Mouse (Mus musculus) spleen, adult 2 months (tissue): ENCODE results near the gene Rit1. TPM values are rescaled to one million over a fixed set of nuclear protein-coding genes. Genes with fewer than 3 reads are reported as not detected.
A peak's percentile ranks its signal among the peaks of the same experiment; 100 is the strongest.

ENCODE experiments used
- DNase-seq, 2 experiments: peaks; one replicate each; pipeline versions ENCODE4 v3.0.0 to v3.0.0-alpha.2; 2012 to 2021; ENCODE audit warnings: low spot score in 2 of 2, low read depth in 1 of 2
- H3K27ac ChIP-seq: fragments of 200-500 bp; 2 replicates; pipeline ENCODE4 v1.5.1; 2012; ENCODE audit warnings: low read length, inconsistent platforms; ENCODE audit not compliant: insufficient read depth
- H3K27me3 ChIP-seq: fragments of 200-500 bp; 2 replicates; pipeline ENCODE4 v1.6.1; 2012; ENCODE audit warnings: mild to moderate bottlenecking, moderate library complexity, low read length, inconsistent platforms; ENCODE audit not compliant: control insufficient read depth, insufficient read depth
- H3K36me3 ChIP-seq: fragments of 200-500 bp; 2 replicates; pipeline ENCODE4 v1.6.1; 2012; ENCODE audit warnings: mild to moderate bottlenecking, low read length, inconsistent platforms; ENCODE audit not compliant: control insufficient read depth, insufficient read depth
- H3K4me1 ChIP-seq: fragments of 200-500 bp; 2 replicates; pipeline ENCODE4 v1.6.1; 2011; ENCODE audit warnings: inconsistent platforms; ENCODE audit not compliant: control insufficient read depth, insufficient read depth, insufficient read length
- H3K4me3 ChIP-seq: fragments of 200-500 bp; 2 replicates; pipeline ENCODE4 v1.5.1; 2011; ENCODE audit warnings: mild to moderate bottlenecking, inconsistent platforms; ENCODE audit not compliant: insufficient read depth, insufficient read length; ENCODE audit errors: extremely low read depth
- CTCF ChIP-seq: fragments of 200-500 bp; IDR thresholded peaks from 2 replicates; pipeline ENCODE4 v1.5.1; 2011; ENCODE audit warnings: mild to moderate bottlenecking, inconsistent platforms; ENCODE audit not compliant: insufficient read depth, insufficient read length, insufficient replicate concordance; ENCODE audit errors: extremely low read depth
- POLR2A ChIP-seq: fragments of 200-500 bp; IDR thresholded peaks from 2 replicates; pipeline ENCODE4 v1.6.1; 2011; ENCODE audit warnings: low read depth, low read length, inconsistent platforms
- WGBS: fragments of 180-500 bp; shearing (Covaris S2); methylation state at CpG from one replicate; pipeline ENCODE4 v1.1.7; 2018; 5-methylcytosine and 5-hydroxymethylcytosine counted together
- polyA plus RNA-seq: library from polyadenylated mRNA; depleted of rRNA; stranded (reverse); fragments of >200 nt; gene quantifications from 2 replicates; pipeline ENCODE4 v1.2.3, GENCODE M21; 2012

Gene Rit1
- polyA plus RNA-seq, 1 experiment: 32.9 TPM

DNA sequence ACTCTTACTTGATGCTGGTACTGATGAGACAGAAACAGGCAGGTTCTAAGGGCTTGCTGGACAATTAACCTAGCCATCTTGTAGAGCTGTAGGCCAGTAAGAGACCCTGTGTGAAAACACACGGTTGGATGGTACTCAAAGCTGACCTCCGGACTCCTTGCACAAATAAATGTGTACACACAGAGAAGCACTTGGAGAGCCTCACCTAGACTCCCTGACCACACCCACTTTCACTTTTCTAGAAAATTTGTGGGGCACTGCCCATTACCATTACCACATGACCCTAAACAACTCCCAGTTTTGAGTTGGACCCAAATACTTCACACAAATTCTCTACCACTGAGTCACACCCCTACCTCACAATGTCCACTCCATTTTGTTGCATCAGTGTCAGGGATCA, 19.9 kb downstream of the Rit1 start:
- Histone ChIP-seq H3K27me3 (no peaks in the 10 kb centered on the region), H3K4me3 (no peak overlapping the region), H3K27ac (no peak overlapping the region), H3K4me1 (no peaks in the 10 kb centered on the region), H3K36me3 (no peaks in the 10 kb centered on the region)
- WGBS: 86% methylated on average over 2 of the region's 2 CpGs
- TF ChIP-seq CTCF: no peak
- no peak for TF ChIP-seq POLR2A
- no peak for DNase-seq

DNA sequence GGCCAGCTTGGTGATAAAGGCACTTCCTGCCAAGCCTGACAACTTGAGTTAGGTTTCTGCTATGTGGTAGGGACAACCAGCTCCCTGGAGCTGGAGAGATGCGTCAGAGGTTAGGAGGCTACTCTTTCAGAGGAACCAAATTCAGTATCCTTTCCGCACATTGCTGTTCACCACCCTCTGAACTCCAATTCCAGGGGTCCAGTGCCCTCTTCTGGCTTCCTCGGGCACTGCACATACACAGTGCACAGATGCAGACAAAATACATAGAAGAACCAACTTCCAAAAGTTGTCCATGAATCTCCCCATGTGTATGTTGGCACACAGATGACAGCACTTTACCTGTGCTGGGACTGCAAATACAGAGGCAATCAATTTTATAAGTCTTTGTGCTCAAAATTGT, 22.0 kb downstream of the Rit1 start:
- H3K36me3 ChIP-seq: no peaks in the 10 kb centered on the region
- H3K4me1 ChIP-seq: no peaks in the 10 kb centered on the region
- 23% methylated on average over 3 of the region's 3 CpGs for WGBS
- TF ChIP-seq POLR2A: no peak
- TF ChIP-seq CTCF: peak; percentile 72; the same call in 1 of the 2 replicates
- peak; percentile 14 to 59 for DNase-seq
- H3K4me3 ChIP-seq: no peak overlapping the region
- H3K27ac ChIP-seq: no peak overlapping the region
- no peaks in the 10 kb centered on the region for H3K27me3 ChIP-seq

DNA sequence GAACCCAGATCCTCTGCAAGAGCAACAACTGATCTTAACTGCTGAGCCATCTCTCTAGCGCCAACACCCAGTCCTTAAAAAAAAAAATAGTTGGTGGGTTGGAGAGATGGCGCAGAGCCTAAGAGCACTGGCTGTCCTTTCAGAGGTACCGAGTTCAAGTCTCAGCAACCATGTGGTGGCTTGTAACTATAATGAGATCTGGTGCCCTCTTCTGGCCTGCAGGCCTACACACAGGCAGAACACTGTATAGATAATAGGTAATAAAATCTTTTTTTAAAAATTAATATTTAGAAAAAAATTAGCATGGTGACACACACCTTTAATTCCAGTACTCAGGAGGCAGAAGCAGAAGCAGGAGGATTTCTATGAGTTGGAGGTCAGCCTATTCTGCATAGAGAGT, 23.5 kb downstream of the Rit1 start:
- H3K27me3 ChIP-seq: no peaks in the 10 kb centered on the region
- 84% methylated on average over 3 of the region's 3 CpGs for WGBS
- H3K36me3 ChIP-seq: no peaks in the 10 kb centered on the region
- no peak overlapping the region for H3K4me3 ChIP-seq
- no peak for DNase-seq
- no peak for TF ChIP-seq POLR2A
- no peak for TF ChIP-seq CTCF
- H3K27ac ChIP-seq: no peak overlapping the region
- no peaks in the 10 kb centered on the region for H3K4me1 ChIP-seq

DNA sequence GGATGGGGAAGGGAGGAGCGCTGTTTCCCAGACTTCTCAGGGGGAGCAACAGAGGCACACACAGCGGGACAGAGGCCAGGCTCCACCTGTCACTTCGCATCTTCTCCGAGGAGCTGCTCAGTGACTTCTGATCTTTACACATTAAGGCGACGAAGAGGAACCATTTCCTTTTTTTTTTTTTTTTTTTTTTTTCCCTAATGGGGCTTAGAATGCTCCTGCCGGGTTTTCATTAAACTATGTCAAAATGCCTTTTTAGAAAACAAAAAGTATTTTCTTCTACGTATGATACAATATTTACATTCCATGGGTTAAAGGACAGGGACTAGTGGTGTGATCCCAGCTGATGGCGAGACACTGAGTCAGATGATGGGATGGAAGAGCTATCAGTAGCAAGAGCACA, 28.9 kb downstream of the Rit1 start:
- H3K4me3 ChIP-seq: no peak overlapping the region
- H3K27me3 ChIP-seq: no peaks in the 10 kb centered on the region
- DNase-seq: no peak
- WGBS: 63% methylated on average over 9 of the region's 9 CpGs
- no peaks in the 10 kb centered on the region for H3K36me3 ChIP-seq
- TF ChIP-seq POLR2A (no peak), CTCF (no peak)
- H3K27ac ChIP-seq: no peak overlapping the region
- H3K4me1 ChIP-seq: no peaks in the 10 kb centered on the region

DNA sequence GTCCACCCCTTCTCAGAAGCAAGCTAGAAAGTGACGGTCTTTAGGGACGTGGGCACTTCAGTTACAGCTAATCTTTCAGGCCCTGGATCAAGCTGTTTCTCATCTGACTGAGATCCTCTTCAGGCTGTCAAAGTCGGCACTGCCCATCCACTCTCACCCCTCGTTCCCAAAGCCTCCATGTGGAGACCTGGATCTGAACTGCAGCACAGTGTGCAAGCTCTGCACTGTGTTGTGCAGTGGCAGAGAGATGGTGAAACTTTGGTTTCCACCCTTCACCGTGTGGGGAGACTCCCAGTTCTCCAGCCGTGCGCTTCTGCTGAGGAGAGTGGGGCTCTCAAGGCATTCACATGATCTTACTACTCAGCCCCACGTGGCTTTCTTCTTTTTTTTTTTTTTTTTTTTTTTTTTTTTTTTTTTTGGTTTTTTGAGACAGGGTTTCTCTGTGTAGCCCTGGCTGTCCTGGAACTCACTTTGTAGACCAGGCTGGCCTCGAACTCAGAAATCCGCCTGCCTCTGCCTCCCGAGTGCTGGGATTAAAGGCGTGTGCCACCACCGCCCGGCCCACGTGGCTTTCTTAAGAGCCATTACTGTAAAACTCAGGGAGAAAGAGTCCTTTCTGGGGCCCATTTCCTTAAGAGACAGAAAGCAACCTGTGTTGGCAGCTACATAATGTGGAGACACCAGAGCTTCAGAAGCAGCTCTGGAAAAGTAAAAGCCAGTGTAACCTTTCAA, 29.7 kb downstream of the Rit1 start:
- Histone ChIP-seq H3K27me3 (no peaks in the 10 kb centered on the region), H3K27ac (0 out of 2 replicates have a peak overlapping the region, but pooled peaks have one; percentile 16), H3K4me3 (no peak overlapping the region), H3K4me1 (no peaks in the 10 kb centered on the region), H3K36me3 (no peaks in the 10 kb centered on the region)
- TF ChIP-seq CTCF (no peak), POLR2A (no peak)
- no peak for DNase-seq
- 77% methylated on average over 15 of the region's 15 CpGs for WGBS

DNA sequence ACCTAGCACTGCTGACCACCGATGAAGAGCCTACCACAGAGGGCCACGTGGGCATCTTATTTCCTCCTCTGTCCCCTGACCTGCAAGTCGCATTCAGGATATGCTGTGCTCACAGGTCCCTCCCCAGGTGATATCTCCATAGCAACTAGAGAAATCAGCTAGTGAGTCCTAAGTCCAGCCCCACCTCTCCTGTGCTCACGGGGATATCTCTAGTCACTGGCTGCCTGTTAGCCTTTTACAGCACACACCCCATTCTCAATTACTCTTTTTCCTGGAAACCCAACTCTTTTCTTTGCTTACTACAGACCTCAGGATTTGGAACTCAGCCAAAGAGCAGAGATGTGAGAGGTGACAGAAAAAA, 30.2 kb downstream of the Rit1 start:
- Histone ChIP-seq H3K4me3 (no peak overlapping the region), H3K27me3 (no peaks in the 10 kb centered on the region), H3K36me3 (no peaks in the 10 kb centered on the region), H3K27ac (no peak overlapping the region), H3K4me1 (no peaks in the 10 kb centered on the region)
- WGBS: 63% methylated on average over 4 of the region's 4 CpGs
- TF ChIP-seq POLR2A: no peak
- no peak for TF ChIP-seq CTCF
- DNase-seq: no peak

DNA sequence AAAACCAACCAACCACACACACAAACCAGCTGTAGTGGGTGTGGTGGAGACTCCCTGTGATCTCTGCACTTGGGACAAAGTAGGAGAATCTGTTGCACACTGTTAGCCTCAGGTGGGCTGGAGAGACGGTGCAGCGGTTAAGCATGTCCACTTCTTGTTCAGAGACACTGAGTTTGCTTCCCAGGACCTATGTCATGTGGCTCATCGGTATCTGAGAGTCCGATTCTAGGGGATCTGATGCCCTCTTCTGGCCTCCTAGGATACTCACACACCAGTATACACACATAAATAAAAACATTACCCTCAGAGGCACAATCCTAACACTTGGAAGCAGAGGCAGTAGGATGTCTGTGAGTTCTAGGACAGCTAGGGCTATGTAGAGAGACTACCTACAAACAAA, 37.6 kb downstream of the Rit1 start:
- no peaks in the 10 kb centered on the region for H3K27me3 ChIP-seq
- no peak for DNase-seq
- no peaks in the 10 kb centered on the region for H3K36me3 ChIP-seq
- H3K27ac ChIP-seq: no peak overlapping the region
- 52% methylated on average over 4 of the region's 4 CpGs for WGBS
- H3K4me1 ChIP-seq: no peaks in the 10 kb centered on the region
- no peak overlapping the region for H3K4me3 ChIP-seq
- TF ChIP-seq POLR2A (no peak), CTCF (no peak)
